Mouse (Mus musculus): ENCODE measurements at regions not wholly inside any gene's neighbourhood (a gene's known extent, or its start where the extent isn't known, plus 50 kb on each side); places are given as distances from the start of the nearest gene placed in this dataset.

GRCm38 (mm10) chr14:114398861-114399557 is 693.0 kb upstream of the Gpc5 start:
- DNase-seq = no peak

GRCm38 (mm10) chr14:114418851-114419250 is 673.2 kb upstream of the Gpc5 start:
- DNase-seq = no peak

GRCm38 (mm10) chr14:114425475-114425874 is 666.5 kb upstream of the Gpc5 start:
- DNase-seq = no peak

All from adrenal gland, postnatal 10 days (tissue).